ENCODE assay signal across 8 mouse cellular contexts in genomic region chr3:51660821-51661276, GRCm38 (mm10). TPM values are rescaled to one million over a fixed set of nuclear protein-coding genes. Genes with fewer than 3 reads are reported as not detected.
DNase-seq lines count a peak whose midpoint lies in the region; ATAC-seq lines count a peak whose summit lies in the region.
"Had no signal": no experiment of that assay in that cellular context is flagged by ENCODE, and none has a peak within 500 bp of the region (broad histone marks: within the 10 kb centered on the region; RNA-seq: fewer than 3 reads in every experiment).

No protein-coding gene starts in this region.

- H3K36me3 ChIP-seq in embryonic facial prominence, embryonic 15.5 days, result no peaks in the 10 kb centered on the region
- H3K36me3 ChIP-seq: midbrain, embryonic 12.5 days had no signal

- H3K4me2 ChIP-seq in embryonic facial prominence, embryonic 15.5 days (replicated peaks), result no peak overlapping the region
- H3K4me2 ChIP-seq: midbrain, embryonic 12.5 days had no signal

- no peaks in the 10 kb centered on the region for H3K9me3 ChIP-seq in embryonic facial prominence, embryonic 15.5 days (replicated peaks)
- H3K9me3 ChIP-seq: midbrain, embryonic 12.5 days had no signal

- peak overlapping the region; percentile 51; the same call in 1 of the 2 replicates for H3K27ac ChIP-seq in embryonic facial prominence, embryonic 15.5 days (replicated peaks)
- H3K27ac ChIP-seq: midbrain, embryonic 12.5 days had no signal

- H3K27me3 ChIP-seq in embryonic facial prominence, embryonic 15.5 days, result no peaks in the 10 kb centered on the region
- H3K27me3 ChIP-seq: midbrain, embryonic 12.5 days had no signal

- H3K4me1 ChIP-seq in embryonic facial prominence, embryonic 15.5 days, result peaks cover 5% of the 10 kb centered on the region; the same call in 1 of the 2 replicates
- H3K4me1 ChIP-seq: midbrain, embryonic 12.5 days had no signal

- DNase-seq in thymus, postnatal 0 days (ENCODE audit: low spot score), result peak; percentile 56
- DNase-seq in thymus, postnatal 10 days (ENCODE audit: low spot score in 2 of 2), result no peak
- peak; percentile 33 for DNase-seq in lung, postnatal 10 days
- no peak for DNase-seq in gastrocnemius, postnatal 4 days (ENCODE audit: low spot score in 2 of 2)
- no peak for DNase-seq in cerebellum, adult 11-12 months

- no peak overlapping the region for H3K4me3 ChIP-seq in embryonic facial prominence, embryonic 15.5 days (replicated peaks)
- H3K4me3 ChIP-seq: midbrain, embryonic 12.5 days had no signal

- no peak for ATAC-seq in embryonic facial prominence, embryonic 15.5 days (ENCODE audit: insufficient number of reproducible peaks, low FRiP score, low TSS enrichment, low read depth)
- ATAC-seq in frontal cortex, adult (ENCODE audit: low TSS enrichment), result no peak

- WGBS in embryonic facial prominence, embryonic 15.5 days, result 68% methylated on average over 3 of the region's 3 CpGs

- no peak overlapping the region for H3K9ac ChIP-seq in embryonic facial prominence, embryonic 15.5 days
- H3K9ac ChIP-seq: midbrain, embryonic 12.5 days had no signal

RNA-seq across cellular contexts. Expression of gene Mgst2, which starts 0.7 kb away (rescaled TPM):
- polyA plus RNA-seq in thymus, postnatal 0 days (2015; fragmentation: Nextera tagmentation; extraction: Ambion mirVana), result 153 and 179 TPM in 2 replicates
- 15.4 and 17.9 TPM in 2 replicates for polyA plus RNA-seq in embryonic facial prominence, embryonic 15.5 days (2015; fragmentation: Nextera tagmentation; extraction: Ambion mirVana)
- total RNA-seq in gastrocnemius, postnatal 4 days (2021), result 1 to 10 TPM; 2.0 to 2.2 TPM

Comparison
In these comparisons a context has a peak if more than half of its experiments do, and no peak if none do; other contexts are left out.
1. DNase-seq: peak in thymus, postnatal 0 days (single experiment) and lung, postnatal 10 days (single experiment); none in thymus, postnatal 10 days (0 of 2), gastrocnemius, postnatal 4 days (0 of 2) and cerebellum, adult 11-12 months (single experiment).